Mouse (Mus musculus): ENCODE results near the gene Cpeb2. TPM values are rescaled to one million over a fixed set of nuclear protein-coding genes. Genes with fewer than 3 reads are reported as not detected.

Gene Cpeb2
- polyA plus RNA-seq, 1 experiment from 2014 or later: 1.4 TPM

- WGBS (ENCODE audit: insufficient replicate concordance): 50% methylated on average over 4 of the region's 4 CpGs
Measured at GRCm38 (mm10) chr5:43293136-43293535, 60.2 kb downstream of the Cpeb2 start.

GRCm38 (mm10) chr5:43297459-43297858 is 64.5 kb downstream of the Cpeb2 start:
- H3K27ac ChIP-seq (ENCODE audit: low read length): no peak overlapping the region
- no peaks in the 10 kb centered on the region for H3K4me1 ChIP-seq (ENCODE audit: control insufficient read depth, low read depth, low read length)
- ATAC-seq (ENCODE audit: low read depth): no peak
- no peak overlapping the region for H3K4me2 ChIP-seq (ENCODE audit: low read depth, low read length)
- H3K36me3 ChIP-seq (ENCODE audit: control insufficient read depth, insufficient read depth): no peaks in the 10 kb centered on the region
- no peak overlapping the region for H3K4me3 ChIP-seq (ENCODE audit: low read depth, low read length)
- no peaks in the 10 kb centered on the region for H3K9me3 ChIP-seq (replicated peaks; ENCODE audit: control insufficient read depth, low read length)
- WGBS (ENCODE audit: insufficient replicate concordance): 73% methylated on average over 7 of the region's 7 CpGs
- no peak overlapping the region for H3K9ac ChIP-seq (ENCODE audit: low read depth, low read length)
- no peaks in the 10 kb centered on the region for H3K27me3 ChIP-seq (ENCODE audit: control insufficient read depth, insufficient read depth, low read depth, low read length)

More at GRCm38 (mm10) chr5:43293136-43293535, 60.2 kb downstream of the Cpeb2 start:
- H3K9me3 ChIP-seq (replicated peaks; ENCODE audit: control insufficient read depth, low read length): no peaks in the 10 kb centered on the region
- no peak overlapping the region for H3K4me3 ChIP-seq (ENCODE audit: low read depth, low read length)
- no peak overlapping the region for H3K27ac ChIP-seq (ENCODE audit: low read length)
- ATAC-seq (ENCODE audit: low read depth): no peak
- no peaks in the 10 kb centered on the region for H3K27me3 ChIP-seq (ENCODE audit: control insufficient read depth, insufficient read depth, low read depth, low read length)
- H3K4me1 ChIP-seq (ENCODE audit: control insufficient read depth, low read depth, low read length): no peaks in the 10 kb centered on the region
- H3K9ac ChIP-seq (ENCODE audit: low read depth, low read length): no peak overlapping the region
- H3K36me3 ChIP-seq (ENCODE audit: control insufficient read depth, insufficient read depth): no peaks in the 10 kb centered on the region
- H3K4me2 ChIP-seq (ENCODE audit: low read depth, low read length): no peak overlapping the region

- H3K27me3 ChIP-seq (ENCODE audit: control insufficient read depth, insufficient read depth, low read depth, low read length): no peaks in the 10 kb centered on the region
- H3K4me2 ChIP-seq (ENCODE audit: low read depth, low read length): no peak overlapping the region
- no peak for ATAC-seq (ENCODE audit: low read depth)
- H3K9ac ChIP-seq (ENCODE audit: low read depth, low read length): no peak overlapping the region
- H3K27ac ChIP-seq (ENCODE audit: low read length): no peak overlapping the region
- no peaks in the 10 kb centered on the region for H3K4me1 ChIP-seq (ENCODE audit: control insufficient read depth, low read depth, low read length)
- no peaks in the 10 kb centered on the region for H3K36me3 ChIP-seq (ENCODE audit: control insufficient read depth, insufficient read depth)
- no peak overlapping the region for H3K4me3 ChIP-seq (ENCODE audit: low read depth, low read length)
- no peaks in the 10 kb centered on the region for H3K9me3 ChIP-seq (replicated peaks; ENCODE audit: control insufficient read depth, low read length)
- WGBS (ENCODE audit: insufficient replicate concordance): 65% methylated on average over 2 of the region's 2 CpGs
Measured at GRCm38 (mm10) chr5:43298975-43299374, 66.0 kb downstream of the Cpeb2 start.

- Histone ChIP-seq H3K4me3 (ENCODE audit: low read depth, low read length) (no peak overlapping the region), H3K4me2 (ENCODE audit: low read depth, low read length) (no peak overlapping the region), H3K9me3 (replicated peaks; ENCODE audit: control insufficient read depth, low read length) (no peaks in the 10 kb centered on the region), H3K9ac (ENCODE audit: low read depth, low read length) (no peak overlapping the region), H3K4me1 (ENCODE audit: control insufficient read depth, low read depth, low read length) (no peaks in the 10 kb centered on the region), H3K27ac (ENCODE audit: low read length) (no peak overlapping the region), H3K36me3 (ENCODE audit: control insufficient read depth, insufficient read depth) (no peaks in the 10 kb centered on the region), H3K27me3 (ENCODE audit: control insufficient read depth, insufficient read depth, low read depth, low read length) (no peaks in the 10 kb centered on the region)
- no peak for ATAC-seq (ENCODE audit: low read depth)
- 66% methylated on average over 5 of the region's 5 CpGs for WGBS (ENCODE audit: insufficient replicate concordance)
Measured at GRCm38 (mm10) chr5:43300076-43300475, 67.1 kb downstream of the Cpeb2 start.

- no peak overlapping the region for H3K27ac ChIP-seq (ENCODE audit: low read length)
- no peak overlapping the region for H3K4me2 ChIP-seq (ENCODE audit: low read depth, low read length)
- H3K4me3 ChIP-seq (ENCODE audit: low read depth, low read length): no peak overlapping the region
- 34% methylated on average over 3 of the region's 3 CpGs for WGBS (ENCODE audit: insufficient replicate concordance)
- no peak overlapping the region for H3K9ac ChIP-seq (ENCODE audit: low read depth, low read length)
- no peaks in the 10 kb centered on the region for H3K9me3 ChIP-seq (replicated peaks; ENCODE audit: control insufficient read depth, low read length)
- H3K4me1 ChIP-seq (ENCODE audit: control insufficient read depth, low read depth, low read length): no peaks in the 10 kb centered on the region
- no peaks in the 10 kb centered on the region for H3K27me3 ChIP-seq (ENCODE audit: control insufficient read depth, insufficient read depth, low read depth, low read length)
- ATAC-seq (ENCODE audit: low read depth): no peak
- no peaks in the 10 kb centered on the region for H3K36me3 ChIP-seq (ENCODE audit: control insufficient read depth, insufficient read depth)
Measured at GRCm38 (mm10) chr5:43300979-43301378, 68.0 kb downstream of the Cpeb2 start.

- no peak overlapping the region for H3K27ac ChIP-seq (ENCODE audit: low read length)
- H3K9ac ChIP-seq (ENCODE audit: low read depth, low read length): no peak overlapping the region
- H3K4me2 ChIP-seq (ENCODE audit: low read depth, low read length): no peak overlapping the region
- no peak for ATAC-seq (ENCODE audit: low read depth)
- H3K9me3 ChIP-seq (replicated peaks; ENCODE audit: control insufficient read depth, low read length): no peaks in the 10 kb centered on the region
- no peak overlapping the region for H3K4me3 ChIP-seq (ENCODE audit: low read depth, low read length)
- no peaks in the 10 kb centered on the region for H3K27me3 ChIP-seq (ENCODE audit: control insufficient read depth, insufficient read depth, low read depth, low read length)
- WGBS (ENCODE audit: insufficient replicate concordance): 38% methylated on average over 1 of the region's 1 CpGs
- H3K36me3 ChIP-seq (ENCODE audit: control insufficient read depth, insufficient read depth): no peaks in the 10 kb centered on the region
- H3K4me1 ChIP-seq (ENCODE audit: control insufficient read depth, low read depth, low read length): no peaks in the 10 kb centered on the region
Measured at GRCm38 (mm10) chr5:43303504-43303903, 70.5 kb downstream of the Cpeb2 start.

GRCm38 (mm10) chr5:43305449-43305848 is 72.5 kb downstream of the Cpeb2 start:
- 51% methylated on average over 3 of the region's 3 CpGs for WGBS (ENCODE audit: insufficient replicate concordance)
- H3K9ac ChIP-seq (ENCODE audit: low read depth, low read length): no peak overlapping the region
- no peaks in the 10 kb centered on the region for H3K27me3 ChIP-seq (ENCODE audit: control insufficient read depth, insufficient read depth, low read depth, low read length)
- no peak overlapping the region for H3K4me3 ChIP-seq (ENCODE audit: low read depth, low read length)
- no peak overlapping the region for H3K27ac ChIP-seq (ENCODE audit: low read length)
- H3K36me3 ChIP-seq (ENCODE audit: control insufficient read depth, insufficient read depth): no peaks in the 10 kb centered on the region
- ATAC-seq (ENCODE audit: low read depth): no peak
- H3K9me3 ChIP-seq (replicated peaks; ENCODE audit: control insufficient read depth, low read length): no peaks in the 10 kb centered on the region
- no peaks in the 10 kb centered on the region for H3K4me1 ChIP-seq (ENCODE audit: control insufficient read depth, low read depth, low read length)
- no peak overlapping the region for H3K4me2 ChIP-seq (ENCODE audit: low read depth, low read length)

- H3K27me3 ChIP-seq (ENCODE audit: control insufficient read depth, insufficient read depth, low read depth, low read length): no peaks in the 10 kb centered on the region
- no peaks in the 10 kb centered on the region for H3K4me1 ChIP-seq (ENCODE audit: control insufficient read depth, low read depth, low read length)
- WGBS (ENCODE audit: insufficient replicate concordance): 27% methylated on average over 4 of the region's 4 CpGs
- H3K9me3 ChIP-seq (replicated peaks; ENCODE audit: control insufficient read depth, low read length): no peaks in the 10 kb centered on the region
- ATAC-seq (ENCODE audit: low read depth): peak; percentile 80
- H3K27ac ChIP-seq (ENCODE audit: low read length): no peak overlapping the region
- H3K4me2 ChIP-seq (ENCODE audit: low read depth, low read length): no peak overlapping the region
- H3K4me3 ChIP-seq (ENCODE audit: low read depth, low read length): no peak overlapping the region
- H3K9ac ChIP-seq (ENCODE audit: low read depth, low read length): no peak overlapping the region
- no peaks in the 10 kb centered on the region for H3K36me3 ChIP-seq (ENCODE audit: control insufficient read depth, insufficient read depth)
Measured at GRCm38 (mm10) chr5:43309961-43310360, 77.0 kb downstream of the Cpeb2 start.

GRCm38 (mm10) chr5:43324311-43324862 is 91.4 kb downstream of the Cpeb2 start:
- Histone ChIP-seq H3K27me3 (ENCODE audit: control insufficient read depth, insufficient read depth, low read depth, low read length) (no peaks in the 10 kb centered on the region), H3K9ac (ENCODE audit: low read depth, low read length) (no peak overlapping the region), H3K9me3 (replicated peaks; ENCODE audit: control insufficient read depth, low read length) (no peaks in the 10 kb centered on the region), H3K4me3 (ENCODE audit: low read depth, low read length) (no peak overlapping the region), H3K4me1 (ENCODE audit: control insufficient read depth, low read depth, low read length) (no peaks in the 10 kb centered on the region), H3K27ac (ENCODE audit: low read length) (no peak overlapping the region), H3K36me3 (ENCODE audit: control insufficient read depth, insufficient read depth) (no peaks in the 10 kb centered on the region), H3K4me2 (ENCODE audit: low read depth, low read length) (no peak overlapping the region)
- ATAC-seq (ENCODE audit: low read depth): no peak
- 62% methylated on average over 3 of the region's 3 CpGs for WGBS (ENCODE audit: insufficient replicate concordance)
